Mouse (Mus musculus): ENCODE results near the gene Rapgef2.

- no peak for TF ChIP-seq TAL1 (IDR thresholded peaks at IDR 0.05; ENCODE audit: low read length)
- no peak for TF ChIP-seq GATA1 (IDR thresholded peaks at IDR 0.05; ENCODE audit: low read length)
These were observed 251.9 kb downstream of the Rapgef2 start for GRCm38 (mm10) chr3:79034457-79034856.
